Mouse (Mus musculus) gastrocnemius, postnatal 10 days (tissue): ENCODE measurements around the gene Erc2. TPM values are rescaled to one million over a fixed set of nuclear protein-coding genes. Genes with fewer than 3 reads are reported as not detected.
A peak's percentile ranks its signal among the peaks of the same experiment; 100 is the strongest.

Source experiments
- DNase-seq: peaks from one replicate; pipeline ENCODE4 v3.0.0; 2021; ENCODE audit warnings: mixed read lengths
- total RNA-seq, 2 experiments: library from RNA; stranded (reverse); gene quantifications; 2 replicates each; pipeline ENCODE4 v1.2.3; 2021

Erc2 gene
- total RNA-seq, 2 experiments from 2014 or later: 1.4 to 1.5 TPM

GRCm38 (mm10) chr14:27667016-27667852 is 45.0 kb downstream of the Erc2 start:
- no peak for DNase-seq

GRCm38 (mm10) chr14:27668151-27668550 is 45.9 kb downstream of the Erc2 start:
- no peak for DNase-seq

GRCm38 (mm10) chr14:27669939-27670338 is 47.7 kb downstream of the Erc2 start:
- no peak for DNase-seq

- no peak for DNase-seq
Observed at GRCm38 (mm10) chr14:27672761-27673160, 50.5 kb downstream of the Erc2 start.

- no peak for DNase-seq
Observed at GRCm38 (mm10) chr14:27674096-27674495, 51.9 kb downstream of the Erc2 start.

- DNase-seq: no peak
Observed at GRCm38 (mm10) chr14:27674561-27674960, 52.3 kb downstream of the Erc2 start.

GRCm38 (mm10) chr14:27675071-27675470 is 52.8 kb downstream of the Erc2 start:
- no peak for DNase-seq

- no peak for DNase-seq
Observed at GRCm38 (mm10) chr14:27682368-27683052, 60.3 kb downstream of the Erc2 start.

- DNase-seq: no peak
Observed at GRCm38 (mm10) chr14:27695781-27696180, 73.6 kb downstream of the Erc2 start.

GRCm38 (mm10) chr14:27717364-27717763 is 95.1 kb downstream of the Erc2 start:
- no peak for DNase-seq

GRCm38 (mm10) chr14:27719601-27720000 is 97.4 kb downstream of the Erc2 start:
- no peak for DNase-seq

GRCm38 (mm10) chr14:27720944-27721343 is 98.7 kb downstream of the Erc2 start:
- no peak for DNase-seq

GRCm38 (mm10) chr14:27721759-27722158 is 99.5 kb downstream of the Erc2 start:
- DNase-seq: no peak

- DNase-seq: no peak
Observed at GRCm38 (mm10) chr14:27727541-27727940, 105.3 kb downstream of the Erc2 start.

GRCm38 (mm10) chr14:27731086-27731485 is 108.9 kb downstream of the Erc2 start:
- DNase-seq: no peak

- no peak for DNase-seq
Observed at GRCm38 (mm10) chr14:27739436-27739835, 117.2 kb downstream of the Erc2 start.

GRCm38 (mm10) chr14:27741248-27741916 is 119.2 kb downstream of the Erc2 start:
- DNase-seq: peak; percentile 73

- no peak for DNase-seq
Observed at GRCm38 (mm10) chr14:27754340-27754739, 132.1 kb downstream of the Erc2 start.

- no peak for DNase-seq
Observed at GRCm38 (mm10) chr14:27756901-27757300, 134.7 kb downstream of the Erc2 start.

- DNase-seq: peak; percentile 8
Observed at GRCm38 (mm10) chr14:27758230-27758629, 136.0 kb downstream of the Erc2 start.

- DNase-seq: no peak
Observed at GRCm38 (mm10) chr14:27759069-27759628, 136.9 kb downstream of the Erc2 start.

- no peak for DNase-seq
Observed at GRCm38 (mm10) chr14:27759982-27760381, 137.8 kb downstream of the Erc2 start.

- DNase-seq: no peak
Observed at GRCm38 (mm10) chr14:27775367-27775766, 153.1 kb downstream of the Erc2 start.
